Mouse (Mus musculus): ENCODE results near the gene Zup1. TPM values are rescaled to one million over a fixed set of nuclear protein-coding genes. Genes with fewer than 3 reads are reported as not detected.
"Not testable (repeated sequence)": the region's sequence is repeated elsewhere in the genome, so short reads cannot be mapped to it uniquely, and the experiment has no call there.

Gene Zup1
- 27.2 and 38.2 TPM in 2 replicates for total RNA-seq (2014; fragmentation: Nextera tagmentation)
- 20.8 and 24.6 TPM in 2 replicates for total RNA-seq (2017)
- 0.81 and 1.6 TPM in 2 replicates for polyA plus RNA-seq (2012)

- ATAC-seq (ENCODE audit: extremely low read depth, insufficient number of reproducible peaks, low FRiP score, poor library complexity, severe bottlenecking) = peak; percentile 88
- no peak for TF ChIP-seq GATA1 (IDR thresholded peaks at IDR 0.05; ENCODE audit: borderline replicate concordance, low read length)
- TF ChIP-seq POLR2AphosphoS5 (IDR thresholded peaks at IDR 0.05; ENCODE audit: insufficient replicate concordance, low read depth, low read length) = no peak
- no peak for TF ChIP-seq CTCF (IDR thresholded peaks at IDR 0.05; ENCODE audit: low read depth, low read length)
- no peak for TF ChIP-seq TAL1 (conservative IDR thresholded peaks at IDR 0.05; ENCODE audit: low read depth, low read length)
- TF ChIP-seq GATA2 (IDR thresholded peaks at IDR 0.05; ENCODE audit: borderline replicate concordance, low read depth, low read length) = no peak
- peak within 1 kb of the TSS; percentile 77 for H3K4me3 ChIP-seq (ENCODE audit: low read depth, low read length)
- DNase-seq (ENCODE audit: low spot score) = peak; percentile 35
- H3K36me3 ChIP-seq (replicated peaks) = peaks cover 6% of the 10 kb centered on the region
- no peaks in the 10 kb centered on the region; the same call in 1 of the 2 replicates for H3K4me1 ChIP-seq (ENCODE audit: insufficient read depth, low read depth, low read length)
- no peaks in the 10 kb centered on the region for H3K27me3 ChIP-seq (ENCODE audit: insufficient read depth, low read length)
- H3K9me3 ChIP-seq (replicated peaks) = no peaks in the 10 kb centered on the region
These were observed at the start of gene Zup1 for GRCm38 (mm10) chr10:33950803-33951583. Gene Zup1 (minus strand): TSS chr10:33951269.

- ATAC-seq (ENCODE audit: extremely low read depth, insufficient number of reproducible peaks, low FRiP score, poor library complexity, severe bottlenecking) = no peak
- Histone ChIP-seq H3K9me3 (replicated peaks) (no peaks in the 10 kb centered on the region), H3K4me3 (ENCODE audit: low read depth, low read length) (no peak overlapping the region)
These were observed 47.3 kb upstream of the Zup1 start for GRCm38 (mm10) chr10:33998397-33998796.

GRCm38 (mm10) chr10:33996686-33997085, 45.6 kb upstream of the Zup1 start:
- H3K4me3 ChIP-seq (ENCODE audit: low read depth, low read length); H3K9me3 ChIP-seq (replicated peaks); H3K4me1 ChIP-seq (ENCODE audit: insufficient read depth, low read depth, low read length); DNase-seq (ENCODE audit: low spot score); H3K27me3 ChIP-seq (ENCODE audit: insufficient read depth, low read length); ATAC-seq (ENCODE audit: extremely low read depth, insufficient number of reproducible peaks, low FRiP score, poor library complexity, severe bottlenecking): not testable (repeated sequence)
- H3K36me3 ChIP-seq (replicated peaks) = peaks cover 78% of the 10 kb centered on the region

More at GRCm38 (mm10) chr10:33998397-33998796, 47.3 kb upstream of the Zup1 start:
- Histone ChIP-seq H3K36me3 (replicated peaks) (peaks cover 81% of the 10 kb centered on the region), H3K4me1 (ENCODE audit: insufficient read depth, low read depth, low read length) (no peaks in the 10 kb centered on the region), H3K27me3 (ENCODE audit: insufficient read depth, low read length) (no peaks in the 10 kb centered on the region)
- no peak for DNase-seq (ENCODE audit: low spot score)
- TF ChIP-seq GATA2 (IDR thresholded peaks at IDR 0.05; ENCODE audit: borderline replicate concordance, low read depth, low read length) = no peak
- no peak for TF ChIP-seq POLR2AphosphoS5 (IDR thresholded peaks at IDR 0.05; ENCODE audit: insufficient replicate concordance, low read depth, low read length)
- TF ChIP-seq CTCF (IDR thresholded peaks at IDR 0.05; ENCODE audit: low read depth, low read length) = no peak

GRCm38 (mm10) chr10:33986771-33987170, 35.7 kb upstream of the Zup1 start:
- TF ChIP-seq TAL1 (conservative IDR thresholded peaks at IDR 0.05; ENCODE audit: low read depth, low read length) (no peak), GATA1 (IDR thresholded peaks at IDR 0.05; ENCODE audit: borderline replicate concordance, low read length) (no peak), GATA2 (IDR thresholded peaks at IDR 0.05; ENCODE audit: borderline replicate concordance, low read depth, low read length) (no peak), POLR2AphosphoS5 (IDR thresholded peaks at IDR 0.05; ENCODE audit: insufficient replicate concordance, low read depth, low read length) (no peak), CTCF (IDR thresholded peaks at IDR 0.05; ENCODE audit: low read depth, low read length) (peak; percentile 88)
- no peaks in the 10 kb centered on the region for H3K27me3 ChIP-seq (ENCODE audit: insufficient read depth, low read length)
- ATAC-seq (ENCODE audit: extremely low read depth, insufficient number of reproducible peaks, low FRiP score, poor library complexity, severe bottlenecking) = peak; percentile 83
- peak; percentile 36 for DNase-seq (ENCODE audit: low spot score)
- H3K9me3 ChIP-seq (replicated peaks) = no peaks in the 10 kb centered on the region
- no peak overlapping the region for H3K4me3 ChIP-seq (ENCODE audit: low read depth, low read length)
- H3K4me1 ChIP-seq (ENCODE audit: insufficient read depth, low read depth, low read length) = no peaks in the 10 kb centered on the region
- peaks cover 10% of the 10 kb centered on the region for H3K36me3 ChIP-seq (replicated peaks)

GRCm38 (mm10) chr10:33974781-33975494, 23.9 kb upstream of the Zup1 start:
- no peak for DNase-seq (ENCODE audit: low spot score)
- H3K36me3 ChIP-seq (replicated peaks) = no peaks in the 10 kb centered on the region
- H3K4me1 ChIP-seq (ENCODE audit: insufficient read depth, low read depth, low read length) = no peaks in the 10 kb centered on the region
- ATAC-seq (ENCODE audit: extremely low read depth, insufficient number of reproducible peaks, low FRiP score, poor library complexity, severe bottlenecking) = no peak
- no peak for TF ChIP-seq TAL1 (conservative IDR thresholded peaks at IDR 0.05; ENCODE audit: low read depth, low read length)
- no peak for TF ChIP-seq GATA2 (IDR thresholded peaks at IDR 0.05; ENCODE audit: borderline replicate concordance, low read depth, low read length)
- no peak for TF ChIP-seq CTCF (IDR thresholded peaks at IDR 0.05; ENCODE audit: low read depth, low read length)
- no peak for TF ChIP-seq GATA1 (IDR thresholded peaks at IDR 0.05; ENCODE audit: borderline replicate concordance, low read length)
- no peak for TF ChIP-seq POLR2AphosphoS5 (IDR thresholded peaks at IDR 0.05; ENCODE audit: insufficient replicate concordance, low read depth, low read length)
- H3K4me3 ChIP-seq (ENCODE audit: low read depth, low read length) = no peak overlapping the region
- H3K27me3 ChIP-seq (ENCODE audit: insufficient read depth, low read length) = no peaks in the 10 kb centered on the region
- H3K9me3 ChIP-seq (replicated peaks) = peaks cover 8% of the 10 kb centered on the region

- DNase-seq (ENCODE audit: low spot score) (no peak), ATAC-seq (ENCODE audit: extremely low read depth, insufficient number of reproducible peaks, low FRiP score, poor library complexity, severe bottlenecking) (no peak)
- Histone ChIP-seq H3K9me3 (replicated peaks) (no peaks in the 10 kb centered on the region), H3K4me3 (ENCODE audit: low read depth, low read length) (no peak overlapping the region), H3K27me3 (ENCODE audit: insufficient read depth, low read length) (no peaks in the 10 kb centered on the region), H3K4me1 (ENCODE audit: insufficient read depth, low read depth, low read length) (no peaks in the 10 kb centered on the region; the same call in 1 of the 2 replicates), H3K36me3 (replicated peaks) (peaks cover 5% of the 10 kb centered on the region)
- TF ChIP-seq CTCF (IDR thresholded peaks at IDR 0.05; ENCODE audit: low read depth, low read length) (no peak), GATA1 (IDR thresholded peaks at IDR 0.05; ENCODE audit: borderline replicate concordance, low read length) (no peak), TAL1 (conservative IDR thresholded peaks at IDR 0.05; ENCODE audit: low read depth, low read length) (no peak), POLR2AphosphoS5 (IDR thresholded peaks at IDR 0.05; ENCODE audit: insufficient replicate concordance, low read depth, low read length) (no peak)
These were observed 1.4 kb upstream of the Zup1 start for GRCm38 (mm10) chr10:33952509-33952908.

Data from G1E (cell line).